Mouse (Mus musculus): Measurements from ENCODE around the gene Brip1. TPM values are rescaled to one million over a fixed set of nuclear protein-coding genes. Genes with fewer than 3 reads are reported as not detected.

The Brip1 gene
- polyA plus RNA-seq, 1 experiment from 2014 or later = 5.9 TPM

DNA sequence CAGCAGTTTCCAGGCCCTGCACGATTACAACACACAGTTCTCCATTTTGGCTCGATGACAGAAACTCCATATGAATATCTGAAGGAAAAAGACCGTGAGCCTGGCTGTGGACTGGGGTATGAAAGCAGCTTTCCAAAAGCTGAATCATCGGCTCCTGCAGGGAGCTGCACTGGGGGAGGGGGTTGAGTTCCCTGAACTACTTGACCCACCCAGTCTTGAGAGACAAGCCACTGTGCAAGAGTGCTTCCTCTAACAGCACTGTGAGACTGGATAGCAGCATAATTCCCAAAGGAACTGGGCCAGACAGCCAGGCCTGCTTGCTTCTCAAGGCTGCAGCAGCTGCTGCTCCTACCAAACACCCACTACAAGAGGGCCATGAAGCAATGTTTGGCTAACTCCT, 178.6 kb downstream of the Brip1 start:
- Histone ChIP-seq H3K4me3 (ENCODE audit: low read depth, low read length) (no peak overlapping the region), H3K27ac (ENCODE audit: low read length) (no peak overlapping the region), H3K9me3 (replicated peaks; ENCODE audit: control insufficient read depth, low read length) (no peaks in the 10 kb centered on the region), H3K36me3 (ENCODE audit: control insufficient read depth, insufficient read depth) (no peaks in the 10 kb centered on the region), H3K27me3 (ENCODE audit: control insufficient read depth, insufficient read depth, low read depth, low read length) (no peaks in the 10 kb centered on the region), H3K4me1 (ENCODE audit: control insufficient read depth, low read depth, low read length) (no peaks in the 10 kb centered on the region), H3K9ac (ENCODE audit: low read depth, low read length) (no peak overlapping the region), H3K4me2 (ENCODE audit: low read depth, low read length) (no peak overlapping the region)
- 51% methylated on average over 4 of the region's 4 CpGs for WGBS (ENCODE audit: insufficient replicate concordance)
- no peak for ATAC-seq (ENCODE audit: low read depth)

DNA sequence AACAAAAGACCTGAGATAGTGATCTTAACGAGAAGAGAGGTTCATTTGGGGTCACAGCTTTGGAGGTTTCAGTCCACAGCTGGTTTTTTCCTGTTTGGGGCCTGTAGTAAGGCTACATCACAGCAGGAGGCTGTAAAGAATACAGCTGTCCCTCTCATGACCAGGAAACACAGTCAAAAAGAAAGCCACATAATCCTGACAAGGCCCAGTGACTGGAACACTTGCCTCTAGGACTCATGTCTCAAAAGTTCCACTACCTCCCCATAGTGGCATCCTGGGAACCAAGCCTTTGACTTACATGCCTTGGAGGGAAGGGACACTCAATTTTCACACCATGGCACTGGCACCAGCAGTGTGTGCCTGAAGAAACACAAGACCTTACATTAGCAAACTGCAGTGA, 181.0 kb downstream of the Brip1 start:
- no peaks in the 10 kb centered on the region for H3K27me3 ChIP-seq (ENCODE audit: control insufficient read depth, insufficient read depth, low read depth, low read length)
- no peak overlapping the region for H3K9ac ChIP-seq (ENCODE audit: low read depth, low read length)
- no peak overlapping the region for H3K4me2 ChIP-seq (ENCODE audit: low read depth, low read length)
- no peaks in the 10 kb centered on the region for H3K4me1 ChIP-seq (ENCODE audit: control insufficient read depth, low read depth, low read length)
- no peaks in the 10 kb centered on the region for H3K36me3 ChIP-seq (ENCODE audit: control insufficient read depth, insufficient read depth)
- H3K9me3 ChIP-seq (replicated peaks; ENCODE audit: control insufficient read depth, low read length) = no peaks in the 10 kb centered on the region
- no peak for ATAC-seq (ENCODE audit: low read depth)
- 26% methylated on average over 1 of the region's 1 CpGs for WGBS (ENCODE audit: insufficient replicate concordance)
- H3K27ac ChIP-seq (ENCODE audit: low read length) = no peak overlapping the region
- no peak overlapping the region for H3K4me3 ChIP-seq (ENCODE audit: low read depth, low read length)

DNA sequence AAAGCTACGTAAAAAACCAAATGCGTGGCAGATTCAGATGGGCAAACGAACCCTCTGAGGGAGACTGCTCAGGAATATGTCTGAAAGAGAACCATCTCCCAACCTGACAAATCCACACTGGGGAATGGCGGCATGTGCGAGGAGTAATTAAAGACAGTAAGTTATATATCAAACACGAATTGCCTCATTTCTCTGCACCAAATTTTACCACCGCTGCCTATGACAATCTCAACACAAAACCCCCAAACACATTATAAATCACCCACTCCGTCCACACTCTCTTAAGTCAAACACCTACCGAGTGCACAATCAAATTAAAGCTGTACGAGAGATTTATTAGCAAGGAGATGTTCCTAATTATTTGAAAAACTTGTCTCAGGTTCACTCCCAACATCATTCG, 184.8 kb downstream of the Brip1 start:
- whole genome bisulfite sequencing (ENCODE audit: insufficient replicate concordance) = 73% methylated on average over 11 of the region's 11 CpGs
- H3K9ac ChIP-seq (ENCODE audit: low read depth, low read length) = no peak overlapping the region
- H3K36me3 ChIP-seq (ENCODE audit: control insufficient read depth, insufficient read depth) = no peaks in the 10 kb centered on the region
- H3K4me1 ChIP-seq (ENCODE audit: control insufficient read depth, low read depth, low read length) = no peaks in the 10 kb centered on the region
- no peak overlapping the region for H3K27ac ChIP-seq (ENCODE audit: low read length)
- no peaks in the 10 kb centered on the region for H3K27me3 ChIP-seq (ENCODE audit: control insufficient read depth, insufficient read depth, low read depth, low read length)
- no peak for ATAC-seq (ENCODE audit: low read depth)
- H3K9me3 ChIP-seq (replicated peaks; ENCODE audit: control insufficient read depth, low read length) = no peaks in the 10 kb centered on the region
- no peak overlapping the region for H3K4me3 ChIP-seq (ENCODE audit: low read depth, low read length)
- no peak overlapping the region for H3K4me2 ChIP-seq (ENCODE audit: low read depth, low read length)

DNA sequence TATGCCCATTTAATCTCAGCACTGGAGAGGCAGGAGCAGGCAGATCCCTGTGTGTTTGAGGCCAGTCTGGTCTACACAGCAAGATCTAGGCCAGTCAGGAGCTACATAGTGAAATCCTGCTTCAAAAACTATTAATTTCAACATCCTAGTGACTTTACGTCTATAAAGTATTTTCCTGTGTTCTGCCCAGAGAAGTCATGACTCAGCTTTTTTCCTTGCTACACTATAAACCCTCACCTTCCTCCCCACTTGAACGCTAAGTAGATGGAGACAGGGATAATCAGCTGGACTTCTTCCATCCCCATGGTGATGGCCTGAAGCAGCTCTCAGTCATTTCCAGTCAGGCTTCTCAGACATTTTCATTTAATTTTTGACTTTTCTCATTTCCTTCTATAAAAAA, 187.9 kb downstream of the Brip1 start:
- no peaks in the 10 kb centered on the region for H3K4me1 ChIP-seq (ENCODE audit: control insufficient read depth, low read depth, low read length)
- H3K4me2 ChIP-seq (ENCODE audit: low read depth, low read length) = no peak overlapping the region
- no peak overlapping the region for H3K9ac ChIP-seq (ENCODE audit: low read depth, low read length)
- no peaks in the 10 kb centered on the region for H3K27me3 ChIP-seq (ENCODE audit: control insufficient read depth, insufficient read depth, low read depth, low read length)
- 31% methylated on average over 2 of the region's 2 CpGs for WGBS (ENCODE audit: insufficient replicate concordance)
- no peaks in the 10 kb centered on the region for H3K9me3 ChIP-seq (replicated peaks; ENCODE audit: control insufficient read depth, low read length)
- H3K27ac ChIP-seq (ENCODE audit: low read length) = no peak overlapping the region
- ATAC-seq (ENCODE audit: low read depth) = no peak
- H3K4me3 ChIP-seq (ENCODE audit: low read depth, low read length) = no peak overlapping the region
- no peaks in the 10 kb centered on the region for H3K36me3 ChIP-seq (ENCODE audit: control insufficient read depth, insufficient read depth)

DNA sequence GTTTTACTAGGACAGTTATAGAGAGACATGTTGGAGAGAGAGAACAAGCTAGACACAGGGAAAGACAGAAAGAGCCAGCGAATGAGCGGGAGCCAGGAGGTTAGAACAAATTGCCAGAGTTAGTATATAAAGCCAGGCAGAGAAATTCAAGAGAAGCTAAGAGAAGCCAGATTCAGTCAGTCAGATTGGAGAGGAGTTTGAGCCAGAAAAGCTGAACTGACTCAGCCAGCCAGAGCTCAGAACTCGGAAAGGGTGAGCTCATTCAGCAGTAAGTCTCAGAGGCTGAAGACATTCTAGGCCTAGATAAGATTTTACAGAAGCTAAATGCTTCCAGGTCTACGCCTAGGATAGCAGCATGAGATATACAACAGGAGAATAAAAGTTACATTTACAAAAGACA, 190.5 kb downstream of the Brip1 start:
- Histone ChIP-seq H3K9ac (ENCODE audit: low read depth, low read length) (no peak overlapping the region), H3K9me3 (replicated peaks; ENCODE audit: control insufficient read depth, low read length) (no peaks in the 10 kb centered on the region), H3K4me3 (ENCODE audit: low read depth, low read length) (no peak overlapping the region), H3K27ac (ENCODE audit: low read length) (no peak overlapping the region), H3K4me2 (ENCODE audit: low read depth, low read length) (no peak overlapping the region), H3K27me3 (ENCODE audit: control insufficient read depth, insufficient read depth, low read depth, low read length) (no peaks in the 10 kb centered on the region), H3K4me1 (ENCODE audit: control insufficient read depth, low read depth, low read length) (no peaks in the 10 kb centered on the region), H3K36me3 (ENCODE audit: control insufficient read depth, insufficient read depth) (no peaks in the 10 kb centered on the region)
- no peak for ATAC-seq (ENCODE audit: low read depth)
- WGBS (ENCODE audit: insufficient replicate concordance) = 64% methylated on average over 4 of the region's 4 CpGs

DNA sequence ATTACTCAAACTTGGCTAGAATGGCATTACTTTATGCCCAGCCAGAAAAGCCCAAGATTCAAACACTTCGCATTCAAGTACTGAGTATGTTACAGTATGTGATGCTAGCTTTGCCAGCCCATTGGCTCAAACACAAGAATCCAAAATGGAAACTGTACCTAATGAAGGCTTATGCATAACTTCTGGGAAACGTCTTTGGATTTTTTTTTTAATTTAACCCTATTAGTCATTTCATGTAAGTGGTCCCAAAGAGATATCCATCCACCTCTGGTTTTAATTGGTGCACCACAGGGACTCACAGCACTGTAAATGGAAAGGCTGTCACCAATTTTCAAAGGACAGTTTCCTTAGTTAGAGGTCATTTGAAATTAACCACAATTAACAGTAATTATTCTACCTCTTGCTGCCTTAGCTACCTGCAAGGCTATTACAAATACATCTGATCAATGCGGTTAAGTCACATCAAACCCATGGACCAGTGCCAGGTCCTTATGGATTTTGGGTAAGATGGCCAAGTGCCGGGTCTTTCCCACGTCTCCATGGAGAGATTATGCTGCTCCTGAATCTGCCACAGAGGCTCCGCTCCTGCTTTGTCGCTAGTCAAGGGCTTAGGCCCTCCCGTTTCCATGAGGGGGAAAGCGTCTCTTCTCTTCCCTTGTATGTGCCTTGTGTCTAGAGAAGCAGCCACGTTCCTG, 192.6 kb downstream of the Brip1 start:
- H3K27me3 ChIP-seq (ENCODE audit: control insufficient read depth, insufficient read depth, low read depth, low read length) = no peaks in the 10 kb centered on the region
- WGBS (ENCODE audit: insufficient replicate concordance) = 64% methylated on average over 10 of the region's 10 CpGs
- H3K4me3 ChIP-seq (ENCODE audit: low read depth, low read length) = no peak overlapping the region
- no peak overlapping the region for H3K9ac ChIP-seq (ENCODE audit: low read depth, low read length)
- H3K4me2 ChIP-seq (ENCODE audit: low read depth, low read length) = no peak overlapping the region
- no peak overlapping the region for H3K27ac ChIP-seq (ENCODE audit: low read length)
- H3K36me3 ChIP-seq (ENCODE audit: control insufficient read depth, insufficient read depth) = no peaks in the 10 kb centered on the region
- no peaks in the 10 kb centered on the region for H3K4me1 ChIP-seq (ENCODE audit: control insufficient read depth, low read depth, low read length)
- no peaks in the 10 kb centered on the region for H3K9me3 ChIP-seq (replicated peaks; ENCODE audit: control insufficient read depth, low read length)
- ATAC-seq (ENCODE audit: low read depth) = no peak

Other genes starting within 250 kb of the Brip1 start
- gene Ints2, start 56.4 kb upstream of the Brip1 start, polyA plus RNA-seq (2015; fragmentation: Nextera tagmentation; extraction: Ambion mirVana) = 9.6 TPM in 2 replicates
- 3.0 and 3.5 TPM in 2 replicates for gene Med13, start 156.4 kb upstream of the Brip1 start, polyA plus RNA-seq (2015; fragmentation: Nextera tagmentation; extraction: Ambion mirVana)

Measured in liver, embryonic 16.5 days (tissue).